Mouse (Mus musculus) limb, embryonic 13.5 days (tissue): ENCODE results near the gene Lama5. TPM values are rescaled to one million over a fixed set of nuclear protein-coding genes. Genes with fewer than 3 reads are reported as not detected.

Experiments
- ATAC-seq: fragments of 200-750 bp; cut with Nextera tagmentation; 2 replicates; pipeline ENCODE4 v1.8.0; 2017; ENCODE audit warnings: low read depth, moderate number of reproducible peaks, moderate TSS enrichment; ENCODE audit not compliant: low FRiP score
- H3K27ac ChIP-seq: fragments of 300-500 bp; sonication (generic); 2 replicates; pipeline ENCODE4 v1.5.1; 2015; ENCODE audit warnings: inconsistent platforms, mild to moderate bottlenecking, moderate library complexity
- H3K27me3 ChIP-seq: fragments of 300-500 bp; sonication (generic); 2 replicates; pipeline ENCODE4 v1.6.1; 2015; ENCODE audit warnings: mild to moderate bottlenecking, inconsistent platforms
- H3K36me3 ChIP-seq: fragments of 300-500 bp; sonication (generic); 2 replicates; pipeline ENCODE4 v1.6.1; 2015; ENCODE audit warnings: inconsistent platforms, mild to moderate bottlenecking, moderate library complexity
- H3K4me1 ChIP-seq: fragments of 300-500 bp; sonication (generic); 2 replicates; pipeline ENCODE4 v1.6.1; 2015; ENCODE audit warnings: inconsistent platforms
- H3K4me2 ChIP-seq: fragments of 300-500 bp; sonication (generic); replicated peaks from 2 replicates; pipeline ENCODE4 v1.6.1; 2015; ENCODE audit warnings: inconsistent platforms, mild to moderate bottlenecking, moderate library complexity
- H3K4me3 ChIP-seq: fragments of 300-500 bp; sonication (generic); 2 replicates; pipeline ENCODE4 v1.5.1; 2015; ENCODE audit warnings: moderate library complexity, mild to moderate bottlenecking, inconsistent platforms
- H3K9ac ChIP-seq: fragments of 300-500 bp; sonication (generic); 2 replicates; pipeline ENCODE4 v1.6.1; 2015; ENCODE audit warnings: mild to moderate bottlenecking, inconsistent platforms
- H3K9me3 ChIP-seq: fragments of 300-500 bp; sonication (generic); 2 replicates; pipeline ENCODE4 v1.6.1; 2016; ENCODE audit warnings: inconsistent platforms
- WGBS: fragments of 180-500 bp; shearing (Covaris S2); methylation state at CpG from one replicate; pipeline ENCODE4 v1.1.7; 2015; 5-methylcytosine and 5-hydroxymethylcytosine counted together
- microRNA-seq: library from miRNA; unstranded; fragments of <30 nt; microRNA quantifications from one replicate; pipeline ENCODE4, GENCODE M21; 2016
- polyA plus RNA-seq: library from polyadenylated mRNA; unstranded; fragments of >200 nt; fragmentation: Nextera tagmentation; extraction: Ambion mirVana; gene quantifications from 2 replicates; pipeline ENCODE4 v1.2.1, GENCODE M21; 2015

Gene Lama5
- polyA plus RNA-seq, 1 experiment from 2014 or later: 15.8 TPM

DNA sequence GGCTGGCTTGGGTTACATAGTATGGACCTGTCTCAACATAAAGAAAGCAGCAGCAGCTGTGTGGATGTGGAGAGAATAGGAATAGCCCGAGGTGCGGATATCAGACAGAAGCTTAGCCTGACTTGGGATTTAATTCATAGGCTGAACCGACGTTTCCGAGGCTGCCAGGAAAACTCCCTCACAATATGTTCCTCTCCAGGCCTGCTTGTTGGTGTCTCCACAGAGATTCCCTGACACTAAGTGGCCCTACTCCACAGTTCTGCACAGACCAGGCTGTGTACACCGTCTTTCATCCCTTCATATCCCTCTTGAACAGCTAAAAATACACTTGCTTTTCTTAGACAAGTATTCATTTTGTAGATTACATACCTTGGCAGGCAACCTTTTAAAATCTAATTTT lies 78.3 kb downstream of the Lama5 start:
- Histone ChIP-seq H3K27ac (no peak overlapping the region), H3K9me3 (no peaks in the 10 kb centered on the region), H3K27me3 (no peaks in the 10 kb centered on the region), H3K36me3 (peaks cover 88% of the 10 kb centered on the region), H3K4me2 (no peak overlapping the region), H3K9ac (no peak overlapping the region), H3K4me1 (no peaks in the 10 kb centered on the region), H3K4me3 (no peak overlapping the region)
- WGBS: 85% methylated on average over 6 of the region's 6 CpGs
- ATAC-seq: no peak

DNA sequence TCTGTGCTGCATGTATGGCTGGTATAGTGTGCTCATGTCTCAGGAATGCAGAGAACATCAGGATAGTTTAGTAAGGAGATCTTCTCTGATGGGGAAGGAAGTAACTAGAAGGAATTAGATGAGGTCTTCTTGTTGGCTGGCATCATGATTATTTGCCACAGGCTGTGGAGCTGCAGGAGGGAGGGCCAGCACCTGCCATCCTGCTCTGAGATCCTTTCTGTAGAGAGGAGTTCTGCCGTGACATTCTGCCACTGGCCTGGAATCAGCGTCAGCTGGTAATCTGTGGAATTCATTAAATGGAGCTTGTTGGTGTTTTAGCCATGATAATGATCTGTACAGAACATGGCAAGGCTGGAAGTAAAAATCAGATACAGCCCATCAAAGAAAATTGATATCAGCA lies 79.6 kb downstream of the Lama5 start:
- H3K27ac ChIP-seq: no peak overlapping the region
- no peak overlapping the region for H3K4me2 ChIP-seq
- no peaks in the 10 kb centered on the region for H3K4me1 ChIP-seq
- 78% methylated on average over 2 of the region's 2 CpGs for WGBS
- H3K36me3 ChIP-seq: peaks cover 83% of the 10 kb centered on the region
- no peak overlapping the region for H3K9ac ChIP-seq
- no peak overlapping the region for H3K4me3 ChIP-seq
- H3K9me3 ChIP-seq: no peaks in the 10 kb centered on the region
- H3K27me3 ChIP-seq: no peaks in the 10 kb centered on the region
- no peak for ATAC-seq

DNA sequence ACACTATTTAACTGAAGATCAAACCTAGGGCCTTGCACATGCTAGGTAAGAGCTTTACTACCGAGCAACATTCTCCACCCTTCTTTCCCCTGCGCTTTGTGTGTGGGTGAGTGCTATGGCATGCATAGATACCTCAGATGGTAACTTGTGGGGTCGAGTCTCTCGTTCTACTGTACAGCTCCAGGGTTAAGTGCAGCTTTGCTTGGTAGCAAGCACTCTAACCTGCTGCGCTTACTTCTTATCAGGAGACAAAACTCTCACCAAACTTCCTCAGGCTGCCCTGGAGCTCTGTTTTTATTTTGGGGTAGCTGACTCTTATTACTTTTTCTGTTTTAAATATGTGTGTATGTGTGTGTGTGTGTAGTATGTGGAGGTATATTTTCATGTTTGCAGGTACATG lies 90.2 kb downstream of the Lama5 start:
- Histone ChIP-seq H3K9ac (no peak overlapping the region), H3K27ac (no peak overlapping the region), H3K36me3 (peaks cover 30% of the 10 kb centered on the region), H3K4me3 (no peak overlapping the region), H3K9me3 (no peaks in the 10 kb centered on the region), H3K4me2 (no peak overlapping the region), H3K4me1 (no peaks in the 10 kb centered on the region), H3K27me3 (no peaks in the 10 kb centered on the region)
- 76% methylated on average over 5 of the region's 5 CpGs for WGBS
- ATAC-seq: no peak

DNA sequence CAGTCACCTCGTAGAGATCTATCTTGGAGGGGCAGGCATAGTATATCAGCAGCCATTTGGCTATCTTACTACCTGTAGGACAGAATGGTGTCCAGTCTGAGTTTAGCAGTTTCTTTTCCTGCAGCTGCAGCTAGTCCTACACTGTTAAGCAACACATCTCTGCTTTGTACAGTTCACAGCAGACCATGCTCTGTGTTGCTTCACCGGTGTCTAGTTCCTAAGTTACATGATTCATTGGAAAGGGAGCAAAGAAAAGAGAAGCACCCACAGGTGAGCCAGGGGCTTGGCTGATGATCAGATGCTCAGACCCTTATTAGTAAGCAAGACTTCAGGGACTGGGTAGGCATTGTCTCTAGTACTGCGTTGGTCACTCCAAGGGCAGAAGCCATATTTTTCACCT lies 91.7 kb downstream of the Lama5 start:
- WGBS: 80% methylated on average over 3 of the region's 3 CpGs
- Histone ChIP-seq H3K4me2 (no peak overlapping the region), H3K9me3 (no peaks in the 10 kb centered on the region), H3K9ac (no peak overlapping the region), H3K27me3 (no peaks in the 10 kb centered on the region), H3K27ac (no peak overlapping the region), H3K4me3 (no peak overlapping the region), H3K4me1 (no peaks in the 10 kb centered on the region), H3K36me3 (peaks cover 16% of the 10 kb centered on the region)
- no peak for ATAC-seq

DNA sequence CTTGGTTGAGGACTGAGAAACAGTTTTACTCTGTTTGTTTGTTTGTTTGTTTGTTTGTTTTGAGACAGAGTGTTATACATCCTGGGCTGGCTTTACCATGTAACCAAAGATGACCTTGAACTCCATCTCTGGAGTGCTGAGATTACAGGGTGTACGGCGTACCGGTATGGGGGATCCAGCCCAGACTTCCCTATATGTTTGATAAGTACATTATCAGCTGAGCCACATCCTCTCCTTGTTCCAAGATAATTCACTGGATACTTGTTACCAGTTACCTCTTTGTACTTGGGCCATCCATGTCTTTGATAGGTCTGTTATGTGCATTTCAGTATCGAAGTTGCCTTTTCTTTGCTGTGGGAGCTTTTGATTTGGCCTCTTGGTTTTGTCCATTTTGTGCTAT lies 92.4 kb downstream of the Lama5 start:
- no peak for ATAC-seq
- no peak overlapping the region for H3K4me2 ChIP-seq
- H3K27ac ChIP-seq: no peak overlapping the region
- H3K9me3 ChIP-seq: no peaks in the 10 kb centered on the region
- no peaks in the 10 kb centered on the region for H3K27me3 ChIP-seq
- H3K4me3 ChIP-seq: no peak overlapping the region
- WGBS: 94% methylated on average over 4 of the region's 4 CpGs
- H3K4me1 ChIP-seq: no peaks in the 10 kb centered on the region
- no peak overlapping the region for H3K9ac ChIP-seq
- peaks cover 10% of the 10 kb centered on the region for H3K36me3 ChIP-seq

DNA sequence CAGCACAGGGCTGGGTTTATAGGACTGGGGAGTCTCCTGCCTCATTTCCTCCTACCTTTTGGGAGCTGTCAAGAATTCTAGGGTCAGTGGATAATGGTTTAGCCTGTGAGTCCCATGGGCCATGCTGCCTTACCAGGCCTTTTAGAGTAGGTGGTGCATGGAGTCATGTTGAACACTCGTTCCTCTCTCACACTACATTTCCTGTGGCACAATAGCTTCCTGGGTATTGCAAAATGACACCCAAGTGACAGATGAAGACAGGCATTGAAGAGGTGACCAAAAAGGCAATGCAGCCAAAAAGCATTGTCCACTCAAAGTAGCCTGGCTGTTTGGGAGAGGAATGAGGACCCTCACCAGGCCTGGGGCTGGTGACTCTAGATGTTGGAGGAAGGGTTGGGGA lies 98.0 kb downstream of the Lama5 start:
- Histone ChIP-seq H3K4me1 (peaks cover 24% of the 10 kb centered on the region), H3K9ac (no peak overlapping the region), H3K9me3 (no peaks in the 10 kb centered on the region), H3K27ac (no peak overlapping the region), H3K36me3 (peaks cover 9% of the 10 kb centered on the region), H3K4me3 (no peak overlapping the region), H3K27me3 (no peaks in the 10 kb centered on the region), H3K4me2 (no peak overlapping the region)
- ATAC-seq: no peak
- 54% methylated on average over 1 of the region's 1 CpGs for WGBS

Small RNA genes lying within 50 kb of the gene (microRNA-seq; reads per million reads assigned to microRNA genes)
- gene Mir3091 (0.52 reads per million), gene Mir7005 (not detected)

Other genes starting within 250 kb of the Lama5 start
- 2.7 and 3.3 TPM in 2 replicates for gene Taf4, start 249.2 kb downstream of the Lama5 start, polyA plus RNA-seq
- gene Lsm14b, start 200.9 kb downstream of the Lama5 start, polyA plus RNA-seq: 11.2 and 11.7 TPM in 2 replicates
- gene Psma7, start 183.4 kb downstream of the Lama5 start, polyA plus RNA-seq: 612 and 628 TPM in 2 replicates
- 6.0 and 6.5 TPM in 2 replicates for gene Ss18l1, start 183.3 kb downstream of the Lama5 start, polyA plus RNA-seq
- gene Mtg2, start 155.3 kb downstream of the Lama5 start, polyA plus RNA-seq: 29.5 and 29.9 TPM in 2 replicates
- not detected in 2 replicates for gene Hrh3, start 121.4 kb downstream of the Lama5 start, polyA plus RNA-seq
- gene Osbpl2, start 106.6 kb downstream of the Lama5 start, polyA plus RNA-seq: 38.7 and 40.1 TPM in 2 replicates
- 196 and 199 TPM in 2 replicates for gene Adrm1, start 54.4 kb downstream of the Lama5 start, polyA plus RNA-seq
- gene Rps21, start 31.5 kb upstream of the Lama5 start, polyA plus RNA-seq: 572 and 605 TPM in 2 replicates
- 14.7 and 16.6 TPM in 2 replicates for gene Cables2, start 47.6 kb upstream of the Lama5 start, polyA plus RNA-seq
- gene Rbbp8nl, start 64.0 kb upstream of the Lama5 start, polyA plus RNA-seq: 1.00 and 1.2 TPM in 2 replicates
- gene Gata5, start 108.8 kb upstream of the Lama5 start, polyA plus RNA-seq: 0.06 TPM in 1 of 2 replicates, not detected in the other
- 0.40 and 0.90 TPM in 2 replicates for gene Slco4a1, start 230.4 kb upstream of the Lama5 start, polyA plus RNA-seq